Mouse (Mus musculus) E14TG2a.4 (cell line): ENCODE data around the gene Rbm33.

Experiments used
- CTCF ChIP-seq: conservative IDR thresholded peaks from 2 replicates; pipeline ENCODE4 v1.5.1; 2014; ENCODE audit warnings: low read length
- NANOG ChIP-seq: IDR thresholded peaks from 2 replicates; pipeline ENCODE4 v1.6.1; 2014; ENCODE audit warnings: borderline replicate concordance, low read length, mixed read lengths
- POU5F1 ChIP-seq: IDR thresholded peaks from 2 replicates; pipeline ENCODE4 v1.6.1; 2014; ENCODE audit warnings: low read length, borderline replicate concordance

GRCm38 (mm10) chr5:28406662-28407061, 89.7 kb downstream of the Rbm33 start:
- no peak for TF ChIP-seq CTCF
- TF ChIP-seq POU5F1 = no peak
- no peak for TF ChIP-seq NANOG
